Mouse (Mus musculus) brain, embryonic 18.5 days (tissue): ENCODE results near the gene Catspere2.
"Not testable (repeated sequence)": the region's sequence is repeated elsewhere in the genome, so short reads cannot be mapped to it uniquely, and the experiment has no call there.

Experiments used
- DNase-seq: peaks from one replicate; pipeline ENCODE4 v3.0.0-alpha.2; 2012; ENCODE audit warnings: low read depth, low spot score

Gene Catspere2

GRCm38 (mm10) chr1:177983024-177983450 lies at the start of gene Catspere2:
Gene Catspere2 (plus strand): TSS chr1:177983423.
- DNase-seq = peak; percentile 89

GRCm38 (mm10) chr1:177940422-177940977 lies 42.7 kb upstream of the Catspere2 start:
- not testable (repeated sequence) for DNase-seq

GRCm38 (mm10) chr1:177981276-177981675 lies 1.9 kb upstream of the Catspere2 start:
- DNase-seq = no peak

GRCm38 (mm10) chr1:177983582-177983981 lies 359 bp downstream of the Catspere2 start:
- DNase-seq = not testable (repeated sequence)

- no peak for DNase-seq
Observed at GRCm38 (mm10) chr1:177984206-177984605, 983 bp downstream of the Catspere2 start.

- not testable (repeated sequence) for DNase-seq
Observed at GRCm38 (mm10) chr1:177987476-177987875, 4.3 kb downstream of the Catspere2 start.

- not testable (repeated sequence) for DNase-seq
Observed at GRCm38 (mm10) chr1:178072798-178073197, 89.6 kb downstream of the Catspere2 start.

GRCm38 (mm10) chr1:178097865-178098264 lies 114.6 kb downstream of the Catspere2 start:
- DNase-seq = not testable (repeated sequence)

- DNase-seq = not testable (repeated sequence)
Observed at GRCm38 (mm10) chr1:178108514-178108913, 125.3 kb downstream of the Catspere2 start.

- DNase-seq = not testable (repeated sequence)
Observed at GRCm38 (mm10) chr1:178122236-178122635, 139.0 kb downstream of the Catspere2 start.

GRCm38 (mm10) chr1:178134288-178134687 lies 151.1 kb downstream of the Catspere2 start:
- DNase-seq = no peak

- DNase-seq = not testable (repeated sequence)
Observed at GRCm38 (mm10) chr1:178146513-178146912, 163.3 kb downstream of the Catspere2 start.

- not testable (repeated sequence) for DNase-seq
Observed at GRCm38 (mm10) chr1:178146915-178147314, 163.7 kb downstream of the Catspere2 start.

GRCm38 (mm10) chr1:178182251-178182650 lies 199.0 kb downstream of the Catspere2 start:
- no peak for DNase-seq

GRCm38 (mm10) chr1:178185591-178185990 lies 202.4 kb downstream of the Catspere2 start:
- DNase-seq = no peak

- DNase-seq = peak; percentile 95
Observed at GRCm38 (mm10) chr1:178187216-178187791, 204.1 kb downstream of the Catspere2 start, which contains the start of gene Desi2. Gene Desi2 (plus strand): TSS chr1:178187417.

- not testable (repeated sequence) for DNase-seq
Observed at GRCm38 (mm10) chr1:178187810-178188209, 204.6 kb downstream of the Catspere2 start.

GRCm38 (mm10) chr1:178188386-178188785 lies 205.2 kb downstream of the Catspere2 start:
- DNase-seq = no peak

- no peak for DNase-seq
Observed at GRCm38 (mm10) chr1:178205701-178206325, 222.6 kb downstream of the Catspere2 start.

GRCm38 (mm10) chr1:178207856-178208255 lies 224.6 kb downstream of the Catspere2 start:
- not testable (repeated sequence) for DNase-seq

GRCm38 (mm10) chr1:178209966-178210365 lies 226.7 kb downstream of the Catspere2 start:
- no peak for DNase-seq

GRCm38 (mm10) chr1:178217157-178217556 lies 233.9 kb downstream of the Catspere2 start:
- no peak for DNase-seq

- DNase-seq = no peak
Observed at GRCm38 (mm10) chr1:178218305-178218704, 235.1 kb downstream of the Catspere2 start.
